Mouse (Mus musculus) thymus, adult 2 months (tissue): Measurements from ENCODE around the gene Sbf1.

Experiments
- CTCF ChIP-seq: fragments of 200-500 bp; IDR thresholded peaks from 2 replicates; pipeline ENCODE4 v1.5.1; 2012; ENCODE audit warnings: mild to moderate bottlenecking, control low read depth, low read length, moderate library complexity, borderline replicate concordance; ENCODE audit not compliant: control insufficient read depth, poor library complexity, insufficient read depth; ENCODE audit errors: extremely low read depth
- POLR2A ChIP-seq: fragments of 200-500 bp; IDR thresholded peaks from 2 replicates; pipeline ENCODE4 v1.6.1; 2012; ENCODE audit warnings: mild to moderate bottlenecking, low read length, control low read depth, moderate library complexity; ENCODE audit not compliant: control insufficient read depth, poor library complexity, insufficient read depth; ENCODE audit errors: extremely low read depth

- TF ChIP-seq CTCF: no peak
- no peak for TF ChIP-seq POLR2A
These were observed 35.3 kb upstream of the Sbf1 start for GRCm38 (mm10) chr15:89350447-89350846.
